Mouse (Mus musculus) G1E-ER4 (cell line): ENCODE measurements around the gene Scn5a. TPM values are rescaled to one million over a fixed set of nuclear protein-coding genes. Genes with fewer than 3 reads are reported as not detected.

Source experiments
- GATA1 ChIP-seq: IDR thresholded peaks from one replicate; pipeline ENCODE4 v1.8.0; 2012; ENCODE audit warnings: low read length, inconsistent platforms
- polyA plus RNA-seq: library from polyadenylated mRNA; stranded (reverse); fragments of >175 nt; gene quantifications from 2 replicates; pipeline ENCODE4 v1.2.3, GENCODE M21; 2012

Gene Scn5a
- polyA plus RNA-seq, 1 experiment: not detected

- no peak for TF ChIP-seq GATA1
These were observed 81.9 kb downstream of the Scn5a start for GRCm38 (mm10) chr9:119496960-119497359.

- TF ChIP-seq GATA1: no peak
These were observed 82.5 kb downstream of the Scn5a start for GRCm38 (mm10) chr9:119496354-119496753.

GRCm38 (mm10) chr9:119484868-119485267 lies 93.9 kb downstream of the Scn5a start:
- TF ChIP-seq GATA1: no peak

- TF ChIP-seq GATA1: no peak
These were observed 94.4 kb downstream of the Scn5a start for GRCm38 (mm10) chr9:119484420-119484819.

- TF ChIP-seq GATA1: no peak
These were observed 95.1 kb downstream of the Scn5a start for GRCm38 (mm10) chr9:119483554-119484353.

GRCm38 (mm10) chr9:119481612-119482011 lies 97.2 kb downstream of the Scn5a start:
- TF ChIP-seq GATA1: no peak

- TF ChIP-seq GATA1: no peak
These were observed 99.5 kb downstream of the Scn5a start for GRCm38 (mm10) chr9:119479297-119479696.

- no peak for TF ChIP-seq GATA1
These were observed 100.5 kb downstream of the Scn5a start for GRCm38 (mm10) chr9:119478345-119478744.

- no peak for TF ChIP-seq GATA1
These were observed 101.1 kb downstream of the Scn5a start for GRCm38 (mm10) chr9:119477754-119478153.

- TF ChIP-seq GATA1: no peak
These were observed 103.9 kb downstream of the Scn5a start for GRCm38 (mm10) chr9:119474717-119475611.

GRCm38 (mm10) chr9:119473608-119474164 lies 105.1 kb downstream of the Scn5a start:
- TF ChIP-seq GATA1: no peak

- TF ChIP-seq GATA1: no peak
These were observed 105.8 kb downstream of the Scn5a start for GRCm38 (mm10) chr9:119473011-119473410.

GRCm38 (mm10) chr9:119472412-119472918 lies 106.4 kb downstream of the Scn5a start:
- no peak for TF ChIP-seq GATA1

GRCm38 (mm10) chr9:119469691-119470353 lies 109.0 kb downstream of the Scn5a start:
- TF ChIP-seq GATA1: no peak

- no peak for TF ChIP-seq GATA1
These were observed 113.2 kb downstream of the Scn5a start for GRCm38 (mm10) chr9:119465595-119465994.
